Mouse (Mus musculus): ENCODE data around the gene Madcam1.

GRCm38 (mm10) chr10:79697916-79698315, 33.6 kb downstream of the Madcam1 start:
- TF ChIP-seq GATA1 (IDR thresholded peaks at IDR 0.05; ENCODE audit: low read length) (no peak), TAL1 (IDR thresholded peaks at IDR 0.05; ENCODE audit: low read length) (no peak)

Data from erythroblast, embryonic 14.5 days (primary cell).